Mouse (Mus musculus): ENCODE measurements at regions not wholly inside any gene's neighbourhood (a gene's known extent, or its start where the extent isn't known, plus 50 kb on each side); places are given as distances from the start of the nearest gene placed in this dataset.

DNA sequence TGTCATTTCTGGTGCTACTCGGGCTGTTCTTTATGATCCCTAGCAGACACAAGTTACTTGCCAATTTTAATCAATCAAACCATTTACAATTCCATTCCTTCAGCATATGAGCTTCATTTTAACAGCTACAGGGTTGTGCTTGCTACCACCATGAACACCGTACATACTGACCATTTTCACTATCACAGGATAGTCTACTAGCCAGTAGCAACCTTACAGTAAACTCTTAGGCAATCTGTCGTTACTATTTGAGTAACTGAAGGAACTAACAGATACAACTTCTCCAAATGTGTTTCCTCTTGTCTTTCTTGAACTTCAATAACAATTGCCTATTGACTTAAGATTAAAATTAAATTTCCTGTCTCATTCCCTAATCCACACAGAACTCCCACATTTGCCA, 67.9 kb upstream of the Nckap5 start:
- WGBS = 87% methylated on average over 3 of the region's 3 CpGs
- H3K4me1 ChIP-seq = no peaks in the 10 kb centered on the region
- H3K27ac ChIP-seq = no peak overlapping the region
- ATAC-seq (replicated peaks; ENCODE audit: low FRiP score) = no peak
- H3K9me3 ChIP-seq (replicated peaks) = no peaks in the 10 kb centered on the region
- H3K9ac ChIP-seq = no peak overlapping the region
- H3K27me3 ChIP-seq = no peaks in the 10 kb centered on the region
- no peak overlapping the region for H3K4me2 ChIP-seq
- H3K36me3 ChIP-seq = no peaks in the 10 kb centered on the region
- H3K4me3 ChIP-seq (replicated peaks) = no peak overlapping the region

DNA sequence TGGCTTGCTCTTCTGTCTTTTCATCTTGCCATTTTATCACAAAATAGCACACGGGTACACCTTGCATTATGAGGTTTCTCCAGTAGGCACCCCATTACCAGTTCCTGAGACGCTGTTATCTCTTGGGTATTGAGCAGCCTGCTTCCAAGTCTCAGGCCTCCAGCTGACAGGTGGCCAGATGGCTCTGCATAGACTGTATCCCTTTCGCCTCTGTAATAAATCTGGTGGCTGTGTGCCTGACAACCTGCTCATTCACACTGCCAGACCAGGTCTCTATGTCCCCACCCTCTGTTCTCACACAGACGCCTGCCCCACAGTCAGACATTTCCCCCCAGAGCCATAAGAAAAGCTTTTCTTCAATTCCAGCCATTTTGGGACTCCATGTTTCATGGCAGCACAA, 66.3 kb upstream of the Nckap5 start:
- WGBS = 55% methylated on average over 4 of the region's 4 CpGs
- no peaks in the 10 kb centered on the region for H3K9me3 ChIP-seq (replicated peaks)
- H3K4me1 ChIP-seq = no peaks in the 10 kb centered on the region
- H3K4me3 ChIP-seq (replicated peaks) = no peak overlapping the region
- H3K27ac ChIP-seq = no peak overlapping the region
- ATAC-seq (replicated peaks; ENCODE audit: low FRiP score) = no peak
- no peaks in the 10 kb centered on the region for H3K27me3 ChIP-seq
- no peak overlapping the region for H3K4me2 ChIP-seq
- no peak overlapping the region for H3K9ac ChIP-seq
- no peaks in the 10 kb centered on the region for H3K36me3 ChIP-seq

DNA sequence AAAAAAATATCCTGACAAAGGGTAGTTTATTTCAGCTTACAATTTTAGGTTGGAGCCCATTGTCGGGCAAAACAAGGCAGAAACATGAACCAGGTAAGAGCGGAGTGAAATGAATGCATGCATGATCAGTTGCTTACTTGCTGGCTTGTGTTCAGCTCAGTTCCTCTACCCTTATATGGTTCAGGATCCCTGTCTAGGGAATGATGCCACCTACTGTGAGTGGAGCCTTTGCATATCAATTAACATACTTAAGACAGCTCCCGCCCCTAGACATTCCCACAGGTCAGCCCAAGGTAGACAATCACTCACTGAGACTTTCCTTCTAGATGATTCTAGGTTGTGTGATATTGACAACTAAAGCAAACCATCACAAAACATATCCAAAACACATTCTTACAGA, 50.2 kb upstream of the Nckap5 start:
- ATAC-seq (replicated peaks; ENCODE audit: low FRiP score) = no peak
- no peak overlapping the region for H3K4me2 ChIP-seq
- H3K4me1 ChIP-seq = no peaks in the 10 kb centered on the region
- no peaks in the 10 kb centered on the region for H3K27me3 ChIP-seq
- no peaks in the 10 kb centered on the region for H3K36me3 ChIP-seq
- H3K27ac ChIP-seq = no peak overlapping the region
- 97% methylated on average over 3 of the region's 3 CpGs for WGBS
- no peak overlapping the region for H3K4me3 ChIP-seq (replicated peaks)
- no peaks in the 10 kb centered on the region for H3K9me3 ChIP-seq (replicated peaks)
- no peak overlapping the region for H3K9ac ChIP-seq

Measured in kidney, embryonic 15.5 days (tissue).